Mouse (Mus musculus): ENCODE data around the gene Rtn4.

Rtn4 gene

DNA sequence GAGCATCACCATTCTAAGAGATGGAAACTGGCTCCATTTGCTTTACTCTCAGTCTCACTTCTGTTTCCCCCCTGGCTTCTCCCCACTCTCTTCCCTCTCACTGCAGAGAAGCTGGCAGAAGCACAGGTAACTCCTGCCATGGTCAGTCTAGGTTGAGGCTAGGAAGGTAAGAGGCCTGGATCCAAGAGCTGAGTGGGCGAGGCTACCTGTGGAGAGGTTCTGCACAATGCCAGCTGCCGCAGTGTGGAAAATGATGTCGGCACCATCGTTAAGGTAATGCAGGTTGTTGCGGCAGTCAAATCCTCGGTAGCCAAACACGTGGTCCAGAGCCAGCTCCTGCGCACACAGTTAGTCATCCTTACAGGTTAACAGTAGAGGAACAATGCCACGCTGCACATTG is 68.6 kb downstream of the Rtn4 start:
- no peak for DNase-seq (ENCODE audit: low read depth in 1 of 2, low spot score in 2 of 2)

DNA sequence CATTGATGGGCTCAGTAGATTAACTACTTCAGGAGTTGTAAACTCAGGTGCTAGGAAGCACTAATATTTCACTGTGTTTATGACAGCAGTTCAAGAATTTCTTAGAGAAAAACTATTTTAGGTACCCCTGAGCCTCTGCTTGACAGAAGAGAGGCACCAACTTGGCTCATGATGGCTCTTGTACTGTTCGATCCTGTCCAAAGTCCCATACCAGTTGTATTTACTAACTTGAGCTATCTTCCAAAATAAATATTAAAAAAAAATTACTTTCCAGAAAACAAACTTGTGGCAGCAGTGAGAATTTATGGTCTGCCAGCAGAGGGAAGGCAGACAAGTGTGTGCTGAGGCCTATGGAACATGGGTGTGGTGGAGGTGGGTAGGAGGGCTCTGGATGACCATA is 70.0 kb downstream of the Rtn4 start:
- DNase-seq (ENCODE audit: low read depth in 1 of 2, low spot score in 2 of 2) = no peak

DNA sequence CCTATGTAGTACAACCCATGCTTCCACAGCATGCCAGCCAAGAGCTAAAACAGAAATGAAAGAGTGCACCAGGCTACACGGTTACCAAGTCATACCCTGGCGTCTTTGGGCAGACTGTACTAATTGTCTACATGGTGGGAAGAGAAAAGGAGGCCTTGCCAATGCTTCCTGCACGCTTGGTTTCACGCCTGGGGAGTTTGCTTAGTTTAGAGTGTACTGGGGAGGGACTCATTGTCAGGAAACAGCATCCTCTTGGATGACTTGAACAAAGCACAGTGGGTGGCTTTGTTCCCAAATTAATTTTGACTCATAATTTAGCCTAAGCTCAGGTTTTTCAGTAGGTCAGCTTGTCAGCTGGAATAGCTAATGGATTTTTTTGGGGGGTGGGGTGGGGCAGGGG is 72.3 kb downstream of the Rtn4 start:
- no peak for DNase-seq (ENCODE audit: low read depth in 1 of 2, low spot score in 2 of 2)

DNA sequence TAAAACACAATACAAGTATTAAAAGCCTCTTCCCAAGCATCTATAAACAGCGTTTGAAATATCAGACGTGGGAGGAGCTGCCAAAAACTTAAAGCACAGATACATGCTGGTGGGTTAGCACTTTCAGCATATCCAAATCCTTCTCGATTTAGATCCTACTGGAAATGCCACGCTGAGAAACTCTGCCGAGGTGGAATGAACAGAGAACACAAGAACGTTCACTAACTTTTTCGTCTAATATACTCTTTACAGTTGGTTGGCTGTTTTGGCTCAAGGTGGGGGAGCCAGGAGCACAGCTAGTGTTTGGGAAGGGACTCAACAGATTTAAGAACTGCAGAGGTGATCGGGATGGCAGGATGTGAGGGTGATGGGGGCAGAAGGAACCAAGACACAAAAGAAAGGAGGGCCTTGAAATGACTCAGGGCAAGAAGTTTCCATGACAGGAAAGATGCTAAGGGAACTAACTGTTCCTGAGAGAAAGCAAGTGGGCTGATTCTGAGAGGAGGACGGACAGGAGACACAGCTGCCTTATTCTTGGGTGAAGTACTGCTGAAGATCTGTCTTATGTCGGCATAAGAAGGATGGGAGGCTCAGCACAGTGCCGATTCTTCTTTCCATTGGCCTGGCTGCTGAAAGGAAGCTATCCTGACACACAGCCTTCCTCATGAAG is 73.7 kb downstream of the Rtn4 start:
- DNase-seq (ENCODE audit: low read depth in 1 of 2, low spot score in 2 of 2) = no peak

DNA sequence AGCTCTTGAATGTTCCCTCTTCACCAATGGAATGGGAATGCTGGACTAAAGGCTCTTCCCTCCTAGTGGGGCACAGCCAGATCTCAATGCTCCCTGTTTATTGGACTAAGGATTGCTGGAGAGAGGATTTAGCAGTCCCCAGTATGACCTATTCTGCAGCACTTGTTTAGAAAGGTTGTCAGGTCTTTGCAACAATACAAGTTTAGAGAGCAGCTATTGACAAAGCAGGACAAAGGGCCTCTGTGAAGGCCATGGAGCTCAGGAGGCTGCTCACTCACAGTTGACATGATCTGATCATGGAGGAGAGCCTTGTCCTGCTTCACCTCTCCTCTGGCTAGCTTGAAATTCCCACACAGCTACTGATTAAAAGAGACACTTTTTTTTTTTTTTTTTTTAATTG is 75.8 kb downstream of the Rtn4 start:
- no peak for DNase-seq (ENCODE audit: low read depth in 1 of 2, low spot score in 2 of 2)

DNA sequence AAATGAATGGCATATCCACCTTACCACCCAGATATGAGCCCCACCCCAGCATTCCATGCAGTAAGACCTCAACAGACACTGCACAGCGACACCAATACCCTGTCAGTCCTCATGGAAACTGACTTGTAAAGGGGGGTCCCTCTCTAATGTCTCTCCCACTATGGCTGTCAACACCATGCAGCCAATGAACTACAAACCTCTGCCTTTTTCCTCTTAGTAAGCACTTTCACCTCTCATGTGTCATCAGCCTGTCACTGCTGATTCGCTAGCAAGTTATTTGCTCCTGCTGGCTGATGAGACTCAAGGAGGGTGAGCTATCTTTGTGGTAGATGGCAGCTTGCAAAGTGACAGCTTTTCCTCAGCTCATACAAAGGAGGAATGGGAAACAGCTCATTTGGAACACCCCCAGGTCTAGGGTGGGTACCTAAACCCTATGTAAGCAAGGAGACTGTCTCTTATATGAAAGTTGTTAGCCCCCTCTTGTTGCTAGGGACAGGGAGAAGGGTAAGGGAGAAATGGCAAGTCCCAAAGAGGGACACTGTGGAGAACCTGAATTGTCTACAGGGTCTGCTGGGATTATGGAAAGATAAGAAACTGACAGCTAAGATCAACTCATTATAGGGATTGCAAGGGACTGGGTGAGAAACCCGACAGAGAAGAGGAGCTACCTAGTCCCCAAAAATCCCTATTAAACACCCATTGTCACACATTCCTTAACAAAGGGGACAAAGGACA is 78.1 kb downstream of the Rtn4 start:
- no peak for DNase-seq (ENCODE audit: low read depth in 1 of 2, low spot score in 2 of 2)

DNA sequence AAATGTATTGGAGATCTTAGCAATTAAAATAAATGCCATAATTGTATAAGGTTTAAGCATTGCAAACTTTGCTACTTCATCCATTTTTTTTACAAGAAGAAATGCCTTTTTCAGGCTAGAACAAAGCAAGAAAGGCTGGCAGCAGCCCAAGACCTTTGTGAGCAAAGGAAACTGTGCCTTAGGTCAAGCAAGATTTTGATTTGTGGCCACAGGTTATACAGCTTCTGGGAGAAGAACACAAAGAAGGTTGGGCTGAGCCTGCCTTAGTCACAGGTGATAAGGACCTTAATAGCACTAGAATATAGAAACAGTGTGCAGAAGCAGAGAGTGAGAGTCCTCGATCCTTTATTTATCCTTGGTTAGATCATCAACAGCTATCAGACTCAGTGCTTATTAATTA is 79.5 kb downstream of the Rtn4 start:
- DNase-seq (ENCODE audit: low read depth in 1 of 2, low spot score in 2 of 2) = no peak

DNA sequence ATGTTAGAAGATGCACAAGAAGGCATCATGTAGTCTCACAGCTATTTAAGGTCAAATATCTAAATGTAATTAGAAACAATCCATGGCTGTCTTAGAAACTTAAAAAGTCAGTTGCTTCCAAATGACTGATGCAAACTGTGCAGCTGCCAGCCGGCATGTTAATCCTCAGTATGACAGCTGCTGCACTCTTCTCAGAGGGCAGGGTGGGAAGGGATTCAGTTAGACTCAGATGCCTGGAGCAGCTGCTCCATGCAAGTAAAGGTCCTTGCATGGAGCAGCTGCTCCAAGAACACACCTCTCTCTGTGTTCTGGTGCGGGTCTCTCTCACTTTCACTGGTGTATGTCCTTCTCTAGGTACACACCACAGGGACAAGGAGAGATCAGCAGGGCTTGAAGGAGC is 81.5 kb downstream of the Rtn4 start:
- DNase-seq (ENCODE audit: low read depth in 1 of 2, low spot score in 2 of 2) = no peak

DNA sequence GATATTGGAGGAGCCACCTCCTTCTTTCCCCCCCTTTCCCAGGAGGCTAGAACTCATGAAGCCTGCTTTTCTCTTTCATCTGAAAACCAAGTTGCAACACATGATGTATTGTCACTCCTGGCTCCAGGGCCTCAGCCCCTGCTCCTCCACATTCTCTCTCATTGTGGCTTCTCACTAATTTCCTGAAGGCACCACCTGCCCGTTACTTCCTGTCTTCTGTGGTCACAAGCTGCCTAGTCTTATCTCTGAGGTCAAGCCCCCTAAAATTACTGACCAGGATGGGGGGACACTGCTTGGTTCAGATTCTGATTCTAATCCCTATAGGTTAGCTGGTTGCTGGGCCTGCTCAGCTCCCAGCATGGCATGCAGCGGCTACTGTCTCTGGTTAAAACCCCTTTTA is 82.0 kb downstream of the Rtn4 start:
- DNase-seq (ENCODE audit: low read depth in 1 of 2, low spot score in 2 of 2) = no peak

DNA sequence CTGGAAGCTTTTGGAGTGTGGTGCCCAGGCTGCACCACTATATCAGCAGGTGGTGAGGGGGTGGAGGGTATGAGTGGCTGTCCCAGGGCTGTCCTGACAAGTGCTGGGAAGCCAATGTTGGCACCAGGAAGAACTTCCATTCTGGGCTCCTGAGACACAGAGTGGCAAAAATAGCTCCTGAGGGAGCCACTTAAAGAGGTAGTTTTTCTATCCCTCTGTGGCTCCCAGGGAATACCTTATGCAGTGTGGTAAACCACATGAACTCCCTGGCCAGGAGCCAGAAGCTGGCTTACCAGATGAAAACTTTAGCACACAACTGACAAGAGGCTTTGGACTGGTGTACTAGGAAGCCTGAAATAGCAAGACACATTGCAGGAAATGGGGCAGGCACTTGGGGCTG is 85.2 kb downstream of the Rtn4 start:
- DNase-seq (ENCODE audit: low read depth in 1 of 2, low spot score in 2 of 2) = no peak

DNA sequence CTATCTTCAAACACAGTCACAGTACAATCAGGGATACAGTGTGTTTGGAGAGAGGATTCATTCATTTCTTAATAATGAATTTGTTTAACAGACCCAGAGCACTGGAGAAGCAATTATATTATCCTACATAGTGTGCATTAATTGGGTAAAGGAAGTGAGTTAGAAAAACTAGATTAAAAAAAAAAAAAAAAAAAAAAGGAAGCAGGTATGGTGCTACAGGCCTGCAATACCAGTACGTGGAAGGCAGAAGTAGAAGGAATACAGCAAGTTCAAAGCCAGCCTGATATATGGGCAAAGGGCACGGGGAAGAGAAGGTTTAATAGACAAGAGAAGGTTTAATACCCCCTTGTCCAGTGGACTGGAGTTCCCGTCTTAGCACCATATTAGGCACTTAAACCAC is 86.2 kb downstream of the Rtn4 start:
- no peak for DNase-seq (ENCODE audit: low read depth in 1 of 2, low spot score in 2 of 2)

DNA sequence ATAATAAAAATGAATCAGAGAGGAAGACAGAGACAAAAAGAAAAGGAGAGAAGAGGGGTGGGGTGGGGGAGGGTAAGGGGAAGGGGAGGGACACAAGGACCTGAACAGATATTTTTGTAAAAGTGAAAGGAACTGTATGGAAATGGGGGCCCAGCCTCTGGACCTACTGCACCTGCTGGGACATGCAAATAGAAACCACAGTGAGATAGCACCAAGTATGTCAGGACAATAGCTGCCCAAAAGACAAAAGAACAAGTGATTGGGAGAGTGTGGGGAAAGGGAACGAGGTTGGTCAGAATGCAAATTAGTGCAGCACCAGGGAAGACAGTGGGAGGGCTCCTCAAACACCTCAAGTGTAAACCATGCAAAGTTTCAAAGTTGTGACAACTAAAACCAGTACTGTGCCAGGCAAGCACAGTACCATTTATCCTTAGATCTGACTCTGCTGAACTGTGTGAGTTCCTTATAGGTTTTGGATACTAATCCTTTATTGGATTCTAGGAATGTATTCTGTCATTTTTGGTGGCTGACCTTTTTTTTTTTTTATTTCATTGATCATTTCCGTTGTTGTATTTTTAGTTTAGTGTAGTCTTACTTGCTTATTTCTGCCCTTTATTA is 86.8 kb downstream of the Rtn4 start:
- DNase-seq (ENCODE audit: low read depth in 1 of 2, low spot score in 2 of 2) = no peak

DNA sequence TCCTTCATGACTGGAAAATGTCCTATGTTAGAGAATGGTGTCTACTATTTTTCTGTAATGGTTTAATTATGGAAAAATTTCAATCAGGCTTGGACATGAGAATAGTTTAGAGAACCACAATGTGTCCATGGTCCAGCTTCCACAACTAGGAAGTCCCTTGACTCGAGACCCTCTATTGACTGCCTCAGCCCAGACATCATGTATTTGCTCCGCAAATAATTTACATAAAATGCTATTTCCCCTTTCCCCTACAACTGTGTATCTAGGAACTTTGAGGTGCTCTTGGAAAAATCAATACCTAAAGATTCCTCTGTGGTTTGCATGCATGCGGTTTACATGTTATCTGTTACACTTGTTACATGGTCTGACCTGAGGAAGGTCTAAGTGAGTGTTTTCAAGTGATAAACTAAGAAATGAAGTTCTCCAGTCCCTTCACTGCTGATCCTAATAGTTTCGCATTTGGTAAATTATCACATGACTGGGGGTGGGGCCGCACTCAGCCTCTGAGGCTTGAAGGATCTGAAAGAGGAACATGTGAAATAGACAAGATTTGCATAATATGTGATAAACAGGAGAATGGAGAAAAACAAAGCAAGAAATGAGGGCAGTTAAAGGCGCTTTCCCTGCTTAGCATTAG is 94.0 kb downstream of the Rtn4 start:
- DNase-seq (ENCODE audit: low read depth in 1 of 2, low spot score in 2 of 2) = peak; percentile 58 to 66

DNA sequence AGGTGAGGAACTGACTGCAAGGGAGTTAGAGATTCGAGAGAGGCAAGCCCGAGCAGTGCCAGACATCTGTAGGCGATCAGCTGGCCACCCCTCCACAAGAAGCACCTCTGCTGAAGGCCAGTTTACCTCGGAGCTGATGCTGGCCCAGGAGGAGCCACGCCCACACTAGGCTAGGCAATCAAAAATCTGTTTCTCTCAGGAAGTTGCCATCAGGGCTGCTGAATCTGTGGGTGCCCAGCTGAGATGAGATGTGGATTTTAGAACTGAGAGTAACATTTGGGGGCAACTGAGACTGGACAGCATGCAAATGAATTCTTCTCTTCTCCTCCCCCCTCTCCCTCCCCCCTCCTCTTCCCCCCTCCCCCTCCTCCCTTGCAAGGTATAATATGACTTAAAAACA is 94.7 kb downstream of the Rtn4 start:
- DNase-seq (ENCODE audit: low read depth in 1 of 2, low spot score in 2 of 2) = no peak

DNA sequence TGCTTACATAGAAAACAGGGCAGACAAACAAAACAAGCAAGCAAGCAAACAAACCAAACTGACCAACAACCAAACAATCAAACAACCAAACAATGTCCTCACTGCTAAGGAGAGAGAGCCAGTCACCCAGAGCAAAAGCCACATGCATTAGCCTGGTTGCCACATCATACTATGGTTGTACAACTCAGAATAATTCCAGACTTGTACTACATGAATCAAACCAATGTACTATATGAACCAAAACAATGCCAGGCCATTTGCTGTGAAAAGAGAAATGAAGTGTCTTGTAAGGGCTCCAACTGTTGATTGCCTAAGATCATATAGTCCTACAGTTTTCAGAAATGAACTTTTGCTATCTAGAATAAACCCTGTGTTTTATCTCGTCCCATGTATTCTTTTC is 95.8 kb downstream of the Rtn4 start:
- no peak for DNase-seq (ENCODE audit: low read depth in 1 of 2, low spot score in 2 of 2)

DNA sequence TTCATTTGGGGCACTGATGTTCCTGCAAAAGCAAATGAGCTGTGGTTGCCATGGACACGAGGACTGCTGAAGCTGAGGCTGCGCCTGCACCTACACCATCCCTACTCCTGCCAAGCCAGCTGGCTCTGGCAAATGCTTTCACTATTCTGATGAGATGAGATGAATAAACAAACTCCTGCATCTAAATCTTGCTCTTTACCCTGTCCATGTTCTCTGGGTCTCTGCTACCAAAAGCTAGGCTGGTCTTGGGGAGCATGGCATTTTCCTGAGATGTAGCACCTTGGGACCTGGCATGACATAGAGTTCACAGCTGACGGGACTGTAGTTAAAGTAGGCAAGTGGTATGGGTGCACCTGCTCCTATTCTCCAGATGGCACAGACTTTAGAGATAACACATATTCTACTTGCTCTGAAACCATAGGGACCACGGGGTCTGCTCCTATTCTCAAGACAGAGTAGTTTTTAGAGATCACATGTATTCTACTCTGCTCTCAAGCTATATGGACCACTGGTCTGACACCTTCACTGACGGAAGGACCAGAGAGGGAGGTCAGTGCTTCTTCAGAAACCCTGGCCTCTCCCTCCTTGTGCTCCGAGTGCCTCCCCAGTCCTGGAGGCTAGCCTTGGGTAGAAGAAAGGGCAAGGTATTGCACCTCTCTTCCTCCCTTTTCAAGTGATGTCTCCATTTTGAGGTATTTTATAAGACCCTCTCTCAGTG is 96.3 kb downstream of the Rtn4 start:
- DNase-seq (ENCODE audit: low read depth in 1 of 2, low spot score in 2 of 2) = no peak

DNA sequence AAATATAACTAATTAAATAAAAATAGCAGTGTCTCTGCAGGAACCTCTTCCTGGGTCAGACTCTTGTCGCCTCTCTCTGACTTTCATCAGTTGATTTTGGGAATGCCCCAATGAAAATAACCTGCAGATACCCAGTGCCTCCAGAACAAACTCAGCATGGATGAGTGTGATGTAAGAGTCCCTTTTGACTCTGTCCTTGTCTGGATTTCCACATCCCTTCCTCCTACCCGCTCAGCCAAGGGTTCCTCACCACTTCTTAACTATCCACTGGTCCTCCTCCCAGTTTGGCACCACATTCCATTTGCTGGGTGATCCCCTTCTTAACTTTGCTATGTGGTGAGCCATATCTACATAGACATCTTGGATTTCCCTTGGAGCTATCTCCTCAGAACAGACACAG is 98.0 kb downstream of the Rtn4 start:
- DNase-seq (ENCODE audit: low read depth in 1 of 2, low spot score in 2 of 2) = no peak

All from monocyte, adult 2 months (primary cell).